Comparison of ENCODE assay signal across 18 mouse cellular contexts in the genomic region with DNA sequence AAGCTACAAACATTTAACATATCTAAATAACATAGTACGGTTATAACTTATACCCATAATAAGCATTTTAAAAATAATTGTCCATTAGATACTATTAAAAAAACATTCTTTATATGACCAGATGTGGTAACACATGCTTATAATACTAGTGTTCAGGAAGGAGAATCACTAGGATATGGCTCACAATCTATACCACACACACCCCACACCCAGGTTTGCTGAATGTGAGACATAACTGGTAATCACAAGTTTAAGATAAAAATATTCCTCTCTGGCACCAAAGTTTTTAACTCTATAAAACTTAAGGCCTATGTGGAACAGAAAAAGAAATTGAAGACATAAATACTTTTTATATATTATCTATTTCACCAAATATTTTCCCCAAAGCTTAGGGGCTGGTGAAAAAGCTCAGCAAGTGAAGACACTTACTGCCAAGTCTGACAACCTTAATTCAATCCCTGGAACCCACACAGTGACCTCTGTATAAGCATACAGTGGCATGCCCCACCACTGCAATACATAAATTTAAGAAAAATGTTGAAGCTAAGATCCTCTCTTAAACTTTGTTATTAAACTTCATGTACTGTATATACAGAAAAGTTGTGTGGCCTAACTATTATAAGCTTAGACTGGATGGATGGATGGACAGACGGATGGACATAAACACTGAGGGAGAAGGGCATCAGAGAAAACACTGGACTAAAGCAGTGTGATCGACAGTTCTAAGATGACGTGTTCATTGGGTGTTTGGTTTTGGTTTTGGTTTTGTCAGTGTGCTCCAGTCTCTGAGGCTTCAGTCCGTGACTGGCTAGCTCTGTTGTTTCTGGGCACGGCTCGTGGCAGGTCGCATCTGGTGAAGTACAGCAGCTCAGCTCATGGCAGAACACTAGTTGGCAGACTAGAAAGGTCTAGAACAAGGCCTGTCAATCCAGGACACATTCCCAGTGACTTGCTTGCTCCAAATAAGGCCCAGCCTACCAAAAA. TPM values are rescaled to one million over a fixed set of nuclear protein-coding genes. Genes with fewer than 3 reads are reported as not detected.
DNase-seq lines count a peak whose midpoint lies in the region; ATAC-seq and TF ChIP-seq lines count a peak whose summit lies in the region.
"Had no signal": no experiment of that assay in that cellular context is flagged by ENCODE, and none has a peak within 500 bp of the region (broad histone marks: within the 10 kb centered on the region; RNA-seq: fewer than 3 reads in every experiment).

No protein-coding gene starts in this region.

- TF ChIP-seq POLR2A in MEL (IDR thresholded peaks at IDR 0.05; ENCODE audit: control insufficient read depth in 1 of 2, insufficient read depth in 1 of 2, low read depth in 1 of 2, low read length in 2 of 2, poor library complexity in 1 of 2): no peak

- H3K79me2 ChIP-seq in MEL (ENCODE audit: control insufficient read depth, insufficient read depth, low read length, poor library complexity): 0 out of 2 replicates have a peak, but pooled peaks cover 2% of the 10 kb centered on the region

- peaks cover 5 to 17% of the 10 kb centered on the region in 2 experiments; a peak in 3 of 4 replicates for H3K4me1 ChIP-seq in MEL (ENCODE audit: control insufficient read depth in 1 of 2, insufficient read depth in 2 of 2, low read length in 2 of 2)
- peaks cover 17% of the 10 kb centered on the region for H3K4me1 ChIP-seq in liver, embryonic 15.5 days (replicated peaks)
- H3K4me1 ChIP-seq in embryonic facial prominence, embryonic 10.5 days: 0 out of 2 replicates have a peak, but pooled peaks cover 2% of the 10 kb centered on the region
- H3K4me1 ChIP-seq: limb, embryonic 15.5 days had no signal

- no peak overlapping the region for H3K27ac ChIP-seq in MEL (ENCODE audit: control insufficient read depth, low read depth, low read length)
- H3K27ac ChIP-seq in liver, embryonic 15.5 days (replicated peaks): peak overlapping the region; percentile 10; the same call in 1 of the 2 replicates
- no peak overlapping the region for H3K27ac ChIP-seq in embryonic facial prominence, embryonic 10.5 days (replicated peaks)
- H3K27ac ChIP-seq: forebrain, embryonic 13.5 days; limb, embryonic 15.5 days; midbrain, embryonic 12.5 days; neural tube, embryonic 15.5 days had no signal

- H3K9ac ChIP-seq in MEL (ENCODE audit: control insufficient read depth, low read depth, low read length, poor library complexity, severe bottlenecking): no peak overlapping the region
- H3K9ac ChIP-seq in liver, embryonic 15.5 days: no peak overlapping the region
- H3K9ac ChIP-seq: forebrain, embryonic 13.5 days; limb, embryonic 15.5 days; midbrain, embryonic 12.5 days; neural tube, embryonic 15.5 days had no signal

- no peaks in the 10 kb centered on the region for H3K27me3 ChIP-seq in MEL (ENCODE audit: control insufficient read depth in 1 of 2, insufficient read depth in 2 of 2, low read length in 2 of 2)
- no peaks in the 10 kb centered on the region for H3K27me3 ChIP-seq in liver, embryonic 15.5 days
- no peaks in the 10 kb centered on the region for H3K27me3 ChIP-seq in embryonic facial prominence, embryonic 10.5 days (replicated peaks; ENCODE audit: low read depth, poor library complexity, severe bottlenecking)
- H3K27me3 ChIP-seq: forebrain, embryonic 13.5 days; limb, embryonic 15.5 days; midbrain, embryonic 12.5 days; neural tube, embryonic 15.5 days had no signal

- TF ChIP-seq RAD21 in MEL (IDR thresholded peaks at IDR 0.05; ENCODE audit: low read depth, low read length): no peak

- TF ChIP-seq CTCF in MEL (IDR thresholded peaks at IDR 0.05 in 2 of 3, conservative IDR thresholded peaks at IDR 0.05 in 1 of 3; ENCODE audit: control insufficient read depth in 1 of 3, insufficient read depth in 1 of 3, low read depth in 2 of 3, low read length in 3 of 3, poor library complexity in 1 of 3, severe bottlenecking in 1 of 3): no peak

- 82% methylated on average over 8 of the region's 8 CpGs for WGBS in liver, embryonic 15.5 days (ENCODE audit: insufficient replicate concordance)
- 93% methylated on average over 8 of the region's 8 CpGs for WGBS in embryonic facial prominence, embryonic 10.5 days

- H3K4me2 ChIP-seq in liver, embryonic 15.5 days: no peak overlapping the region
- H3K4me2 ChIP-seq: forebrain, embryonic 13.5 days; limb, embryonic 15.5 days; midbrain, embryonic 12.5 days; neural tube, embryonic 15.5 days had no signal

- peak; percentile 41 to 58; a peak in 2 of 4 replicates for TF ChIP-seq EP300 in MEL (IDR thresholded peaks at IDR 0.05; ENCODE audit: low read depth in 1 of 2, low read length in 2 of 2)

- peak; percentile 71 for ATAC-seq in liver, embryonic 15.5 days (ENCODE audit: insufficient read depth)
- ATAC-seq: forebrain, embryonic 13.5 days had no signal

- H3K4me3 ChIP-seq in MEL (ENCODE audit: control insufficient read depth in 1 of 2, insufficient read depth in 1 of 2, low read depth in 2 of 2, low read length in 2 of 2): no peak overlapping the region
- no peak overlapping the region for H3K4me3 ChIP-seq in liver, embryonic 15.5 days (replicated peaks)
- H3K4me3 ChIP-seq in embryonic facial prominence, embryonic 10.5 days: no peak overlapping the region
- H3K4me3 ChIP-seq: forebrain, embryonic 13.5 days; limb, embryonic 15.5 days; midbrain, embryonic 12.5 days; neural tube, embryonic 15.5 days had no signal

- DNase-seq in 416B (ENCODE audit: low read depth) (peak; percentile 79), MEL (ENCODE audit: low read depth, low spot score) (peak; percentile 32)
- peak; percentile 73 for DNase-seq in induced T-regulatory cell, adult 2 months (ENCODE audit: low read depth)
- no peak for DNase-seq in gastrocnemius, adult 18-20 months (ENCODE audit: low spot score)
- DNase-seq in yolk sac, embryonic 10.5 days (ENCODE audit: low spot score): no peak
- no peak for DNase-seq in kidney, postnatal 14 days
- no peak for DNase-seq in embryonic facial prominence, embryonic 10.5 days (ENCODE audit: low spot score)
- DNase-seq: adrenal gland, postnatal 14 days; cerebellum, adult 9-10 months; embryo, embryonic 11 days; heart, postnatal 4 days; kidney, adult 9 months; right cerebral cortex, postnatal 4 days had no signal

- peaks cover 0 to 11% of the 10 kb centered on the region in 2 experiments; a peak in 3 of 4 replicates for H3K36me3 ChIP-seq in MEL (ENCODE audit: control insufficient read depth in 1 of 2, insufficient read depth in 2 of 2, low read length in 2 of 2)
- no peaks in the 10 kb centered on the region for H3K36me3 ChIP-seq in liver, embryonic 15.5 days (replicated peaks)
- no peaks in the 10 kb centered on the region for H3K36me3 ChIP-seq in embryonic facial prominence, embryonic 10.5 days (replicated peaks)
- H3K36me3 ChIP-seq: limb, embryonic 15.5 days; midbrain, embryonic 12.5 days had no signal

- no peaks in the 10 kb centered on the region for H3K9me3 ChIP-seq in MEL (replicated peaks; ENCODE audit: insufficient read depth, low read length)
- H3K9me3 ChIP-seq in liver, embryonic 15.5 days (replicated peaks): no peaks in the 10 kb centered on the region
- H3K9me3 ChIP-seq in embryonic facial prominence, embryonic 10.5 days: no peaks in the 10 kb centered on the region
- H3K9me3 ChIP-seq: forebrain, embryonic 13.5 days; limb, embryonic 15.5 days; midbrain, embryonic 12.5 days; neural tube, embryonic 15.5 days had no signal

TF ChIP-seq in MEL, 35 proteins besides CTCF, POLR2A, EP300 and RAD21:
- no peak for TF ChIP-seq SMC3 (IDR thresholded peaks at IDR 0.05; ENCODE audit: low read depth, low read length)
- no peak for TF ChIP-seq ZNF384 (IDR thresholded peaks at IDR 0.05; ENCODE audit: low read depth, low read length)
- TF ChIP-seq TCF12 (IDR thresholded peaks at IDR 0.05; ENCODE audit: low read depth, low read length): peak; percentile 29; the same call in 1 of the 2 replicates
- TF ChIP-seq MXI1 (IDR thresholded peaks at IDR 0.05; ENCODE audit: low read depth, low read length): no peak
- no peak for TF ChIP-seq NRF1 (IDR thresholded peaks at IDR 0.05; ENCODE audit: insufficient read depth, low read depth, low read length, poor library complexity, severe bottlenecking)
- peak; percentile 37; the same call in 1 of the 2 replicates for TF ChIP-seq GATA1 (IDR thresholded peaks at IDR 0.05; ENCODE audit: low read depth, low read length)
- TF ChIP-seq HCFC1 (IDR thresholded peaks at IDR 0.05; ENCODE audit: low read depth, low read length): no peak
- no peak for TF ChIP-seq BHLHE40 (IDR thresholded peaks at IDR 0.05; ENCODE audit: borderline replicate concordance, low read depth, low read length)
- no peak for TF ChIP-seq MAX (IDR thresholded peaks at IDR 0.05; ENCODE audit: low read length)
- no peak for TF ChIP-seq ZMIZ1 (IDR thresholded peaks at IDR 0.05; ENCODE audit: low read depth, low read length)
- TF ChIP-seq GABPA (IDR thresholded peaks at IDR 0.05; ENCODE audit: low read depth, low read length): no peak
- TF ChIP-seq TAL1 (IDR thresholded peaks at IDR 0.05; ENCODE audit: low read length): peak; percentile 20; the same call in 1 of the 2 replicates
- TF ChIP-seq TBP (IDR thresholded peaks at IDR 0.05; ENCODE audit: low read depth, low read length): no peak

RNA-seq across cellular contexts. Expression of a gene that starts 33.6 kb away (rescaled TPM):
- 6.2 and 7.7 TPM in 2 replicates for total RNA-seq in MEL (2012; rRNA removed)
- 10 to 100 TPM; 12.2 to 67.8 TPM for polyA plus RNA-seq in MEL (2012; ENCODE audit: insufficient read depth in 1 of 2, insufficient read length in 2 of 2, low read depth in 1 of 2, low replicate concordance in 2 of 2, missing spikeins in 1 of 2)
- polyA plus RNA-seq in liver, embryonic 15.5 days (2015; fragmentation: Nextera tagmentation; extraction: Ambion mirVana): 3.8 and 4.4 TPM in 2 replicates
- 10 to 100 TPM; 76.3 to 80.7 TPM for total RNA-seq in gastrocnemius, adult 18-20 months (2021)
- polyA plus RNA-seq in embryonic facial prominence, embryonic 10.5 days (2016; fragmentation: Nextera tagmentation; extraction: Ambion mirVana): 8.2 and 8.4 TPM in 2 replicates

Comparison
In these comparisons a context has a peak if more than half of its experiments do, and no peak if none do; other contexts are left out.
1. DNase-seq: peak in 416B (single experiment), MEL (single experiment) and induced T-regulatory cell, adult 2 months (single experiment); none in gastrocnemius, adult 18-20 months (single experiment), yolk sac, embryonic 10.5 days (single experiment), kidney, postnatal 14 days (single experiment) and embryonic facial prominence, embryonic 10.5 days (single experiment).